Mouse (Mus musculus) forelimb bud, embryonic 11.5 days (tissue): ENCODE measurements at regions not wholly inside any gene's neighbourhood (a gene's known extent, or its start where the extent isn't known, plus 50 kb on each side); places are given as distances from the start of the nearest gene placed in this dataset.

Experiments
- DNase-seq: peaks from one replicate; pipeline ENCODE4 v3.0.0-alpha.2; 2012; ENCODE audit warnings: low read depth, low spot score

DNA sequence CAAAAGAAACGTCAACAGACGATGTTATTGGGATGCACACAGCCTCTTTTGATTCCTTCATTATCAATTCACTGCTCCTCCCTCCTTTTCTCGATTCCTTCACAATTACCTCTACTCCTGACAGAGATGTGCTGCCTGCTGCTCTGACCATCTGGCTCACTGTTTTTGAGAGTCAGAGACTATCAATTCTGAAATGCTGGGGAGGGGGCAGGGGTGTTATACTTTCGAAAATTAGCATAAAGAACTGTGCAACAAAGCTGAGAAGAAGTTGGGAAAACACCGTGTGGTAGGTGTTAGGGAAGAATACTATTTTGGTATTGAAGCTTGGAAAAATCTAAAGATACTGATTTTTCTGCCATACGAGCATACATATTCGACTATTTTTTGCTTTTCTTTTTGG is 96.4 kb downstream of the Nedd1 start:
- DNase-seq, result no peak

DNA sequence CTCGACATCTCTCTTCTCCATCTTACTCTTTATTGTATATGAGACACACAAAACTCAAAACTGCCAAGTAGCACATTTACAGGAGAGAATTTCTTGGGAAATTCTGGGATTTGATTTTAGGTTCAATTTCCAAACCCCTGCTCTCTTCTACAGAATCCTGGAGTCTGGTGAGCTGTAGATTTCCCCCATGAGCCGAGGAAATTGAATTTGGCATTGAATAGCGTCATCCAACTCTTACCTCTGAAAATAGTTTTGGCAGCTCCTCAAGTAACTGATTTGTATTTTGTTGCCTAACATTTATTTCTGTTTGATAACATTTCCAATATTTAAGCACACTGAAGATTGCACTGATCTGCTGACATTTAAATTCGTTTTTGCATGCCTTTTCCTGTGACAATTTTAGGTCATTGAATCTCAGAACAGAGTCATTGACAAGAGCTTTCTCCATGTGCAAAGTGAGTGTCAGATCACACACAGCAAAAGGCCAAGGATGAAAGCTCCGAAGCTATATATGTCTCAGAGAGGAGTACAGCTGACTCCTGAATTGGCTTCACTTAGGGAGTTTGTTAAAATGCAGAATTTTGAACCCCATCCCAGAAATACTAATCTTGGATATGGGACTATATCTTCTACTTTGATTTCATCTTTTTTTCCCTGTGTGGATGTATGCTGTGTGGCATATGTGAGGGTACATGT is 106.4 kb downstream of the Nedd1 start:
- no peak for DNase-seq

DNA sequence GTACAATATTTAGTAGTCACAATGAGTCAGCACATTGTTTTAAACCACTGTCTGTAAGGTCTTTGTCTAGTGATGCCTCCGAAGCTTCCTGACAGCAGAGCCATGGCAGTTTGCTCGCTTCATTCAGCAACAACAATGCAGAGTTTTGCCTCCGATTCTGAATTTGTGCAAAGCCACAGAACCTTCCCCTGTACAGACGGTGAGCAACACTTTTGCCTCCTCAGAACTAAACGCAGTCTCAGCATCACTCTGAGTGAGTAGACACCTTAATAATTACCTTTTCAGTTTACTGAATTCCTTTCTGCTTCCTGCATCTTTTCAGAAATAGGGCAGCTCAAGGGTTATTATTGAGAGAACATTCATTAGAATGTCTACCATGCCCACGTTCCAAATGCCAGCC is 107.9 kb downstream of the Nedd1 start:
- DNase-seq, result no peak

DNA sequence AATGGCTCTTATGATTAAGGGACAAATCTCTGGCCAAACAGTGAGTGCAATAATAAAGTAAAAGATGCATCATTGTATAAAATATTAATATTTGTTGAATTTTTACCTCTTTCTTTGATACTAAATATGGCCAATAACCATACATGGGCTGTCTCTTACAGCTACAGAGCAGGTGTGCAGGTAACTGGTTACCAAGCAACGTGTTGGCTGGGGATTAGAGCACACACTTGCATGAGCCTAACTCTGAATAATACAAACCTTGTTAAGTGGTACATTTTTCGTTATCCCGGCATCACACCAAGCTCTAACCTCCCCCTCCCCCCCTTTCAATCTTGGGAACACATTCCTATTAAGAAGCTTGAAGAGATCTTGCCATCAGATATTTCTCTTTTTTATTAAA is 111.2 kb downstream of the Nedd1 start:
- no peak for DNase-seq

DNA sequence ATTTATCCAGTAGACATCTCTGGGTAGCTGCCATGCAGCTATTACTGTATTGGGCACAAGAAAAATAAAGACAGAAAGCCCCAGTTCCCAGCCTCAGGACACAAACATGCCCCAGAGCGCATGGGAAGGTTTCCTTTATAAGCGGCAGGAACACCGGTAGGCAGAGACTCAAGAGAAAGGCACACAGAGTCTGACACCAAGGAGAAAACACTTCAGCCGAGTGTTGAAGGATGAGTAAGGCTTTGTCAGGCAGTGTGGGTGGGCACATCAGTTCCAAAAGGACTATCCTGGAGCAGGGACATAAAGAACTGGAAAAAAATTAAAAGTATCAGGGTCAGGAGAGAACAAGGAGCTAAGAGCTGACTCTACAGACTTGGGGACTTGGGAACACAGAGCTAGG is 115.5 kb downstream of the Nedd1 start:
- no peak for DNase-seq

DNA sequence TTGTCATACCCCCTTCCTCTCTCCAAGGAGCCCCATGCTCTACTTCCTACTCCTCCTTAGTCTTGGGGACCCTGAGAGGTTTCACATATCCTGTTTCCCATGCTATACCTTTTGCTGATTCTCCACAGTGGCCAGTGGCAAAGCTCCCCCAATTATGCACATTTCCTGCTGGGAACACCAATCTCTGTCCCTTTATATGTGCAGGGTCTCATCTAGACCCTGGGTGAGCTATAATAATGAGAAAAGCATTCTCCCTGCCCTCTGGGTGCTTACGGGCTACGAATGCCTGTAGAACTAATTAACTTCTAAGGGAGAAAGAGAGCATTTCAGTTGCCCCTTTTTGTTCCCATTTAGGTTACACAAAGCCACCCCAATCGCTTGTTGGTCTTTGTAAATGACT is 116.6 kb downstream of the Nedd1 start:
- peak; percentile 60 for DNase-seq

DNA sequence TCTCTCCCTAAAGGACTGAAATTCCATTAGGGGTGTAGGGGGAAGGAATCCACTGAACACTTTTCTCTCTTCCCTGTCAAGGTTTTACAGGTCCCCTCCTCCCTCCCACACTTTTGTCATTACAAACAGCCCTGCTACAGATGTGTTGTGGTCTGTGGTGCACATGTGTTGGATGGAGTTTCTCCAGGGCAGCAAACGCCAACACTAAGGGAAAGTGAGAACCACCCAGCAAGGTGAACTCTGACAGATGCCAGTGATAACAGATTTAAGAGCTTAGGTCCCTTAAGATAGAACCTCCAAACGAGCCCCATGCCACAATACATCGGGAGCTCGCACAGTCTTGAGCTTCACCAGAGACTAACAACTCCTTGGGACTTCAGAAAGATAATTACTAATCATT is 122.1 kb downstream of the Nedd1 start:
- peak; percentile 51 for DNase-seq

DNA sequence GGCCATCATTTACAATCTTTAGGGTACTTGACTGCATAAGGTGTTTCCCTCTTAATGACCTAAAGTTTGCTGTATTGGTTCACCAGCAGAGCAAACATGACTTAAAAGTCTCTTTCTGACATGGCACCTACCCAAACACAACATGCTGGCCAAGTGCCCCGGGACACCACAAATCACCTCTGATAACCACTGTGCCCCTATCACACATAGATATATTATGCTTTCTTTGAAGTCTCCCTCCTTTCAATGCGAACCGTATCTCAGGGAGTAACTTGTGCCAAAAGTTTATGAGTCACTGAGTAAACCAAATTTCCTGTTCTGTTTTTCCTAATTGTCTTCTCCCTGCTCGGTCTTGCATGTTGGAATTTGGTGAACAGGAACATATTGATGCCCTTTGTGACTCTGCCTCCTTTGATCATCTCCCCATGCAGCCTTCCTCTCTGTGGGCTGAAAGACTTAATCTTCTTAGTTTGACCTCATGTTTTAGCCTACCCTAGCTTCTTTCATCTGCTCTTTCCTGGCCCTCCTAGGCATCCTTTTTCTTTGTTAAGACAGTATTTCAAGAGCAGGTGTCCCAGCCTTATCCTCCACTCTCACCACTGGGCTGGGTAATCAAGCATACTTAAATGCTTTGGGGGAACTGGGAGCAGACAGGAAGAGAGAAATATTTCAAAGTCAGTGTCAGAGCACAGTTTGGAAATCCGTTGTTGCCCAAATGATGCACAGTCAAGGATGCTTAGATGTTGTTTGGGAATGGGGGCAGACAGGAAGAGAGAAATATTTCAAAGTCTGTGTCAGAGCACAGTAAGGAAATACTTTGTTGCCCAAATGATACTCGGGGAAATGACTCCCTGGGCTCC is 126.5 kb downstream of the Nedd1 start:
- DNase-seq, result peak; percentile 23

DNA sequence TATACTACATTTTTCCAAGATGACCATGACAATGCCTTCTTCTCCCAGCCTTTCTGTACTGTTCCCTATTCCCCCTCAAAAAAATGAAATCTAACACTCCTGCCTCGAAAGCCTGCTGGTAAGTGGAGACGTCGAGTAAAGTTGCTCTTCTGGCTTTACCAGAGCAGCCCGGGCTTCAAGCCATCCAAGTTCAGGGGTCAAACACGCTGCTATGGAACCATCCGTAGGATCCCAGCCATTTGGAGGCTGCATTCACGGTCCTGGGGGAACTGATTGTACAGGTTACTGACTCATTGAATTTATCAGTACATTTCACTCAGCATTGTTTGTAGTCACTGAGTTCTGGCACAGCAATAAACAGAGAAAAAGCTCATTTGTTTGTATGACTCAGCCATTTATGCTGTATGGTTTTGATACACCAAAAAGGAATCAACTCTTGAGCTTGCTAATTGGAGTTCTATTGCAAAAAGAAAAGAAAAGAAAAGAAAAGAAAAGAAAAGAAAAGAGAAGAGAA is 128.2 kb downstream of the Nedd1 start:
- DNase-seq, result no peak

DNA sequence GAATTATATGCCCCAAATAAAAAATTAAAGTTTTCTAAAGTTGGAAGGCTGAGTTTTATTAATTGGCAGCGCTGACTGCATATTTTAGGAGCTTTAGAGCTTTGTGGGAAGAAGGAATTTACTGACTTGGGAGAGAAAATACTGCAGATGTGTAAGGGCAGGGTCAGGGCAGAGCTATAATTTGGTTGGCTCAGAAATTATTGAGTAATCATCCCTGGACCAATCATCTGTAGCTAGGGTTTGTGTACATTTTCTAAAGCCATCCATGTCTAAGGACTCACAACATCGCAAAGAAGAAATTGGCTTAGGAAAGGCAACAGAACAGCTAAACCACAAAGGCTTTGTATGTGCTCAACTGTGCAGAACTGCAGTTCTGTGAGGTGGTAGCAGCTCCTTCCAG is 143.3 kb downstream of the Nedd1 start:
- DNase-seq, result no peak

DNA sequence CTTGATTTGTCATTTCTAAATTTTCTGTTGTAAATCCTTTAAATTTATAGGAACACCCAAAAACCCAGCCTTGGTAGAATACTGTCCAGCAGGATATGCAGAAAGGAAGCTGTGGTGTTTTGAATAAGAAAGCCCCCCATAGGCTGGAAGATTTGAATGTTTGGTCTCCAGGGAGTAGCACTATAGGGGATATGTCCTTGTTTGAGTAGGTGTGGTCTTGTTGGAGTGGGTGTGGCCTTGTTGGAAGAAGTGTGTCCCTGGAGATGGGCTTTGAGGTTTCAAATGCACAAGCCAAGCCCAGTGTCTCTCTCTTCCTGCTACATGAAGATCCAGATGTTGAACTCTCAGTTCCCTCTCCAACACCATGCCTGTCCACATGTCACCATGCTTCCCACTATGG is 151.7 kb downstream of the Nedd1 start:
- no peak for DNase-seq

DNA sequence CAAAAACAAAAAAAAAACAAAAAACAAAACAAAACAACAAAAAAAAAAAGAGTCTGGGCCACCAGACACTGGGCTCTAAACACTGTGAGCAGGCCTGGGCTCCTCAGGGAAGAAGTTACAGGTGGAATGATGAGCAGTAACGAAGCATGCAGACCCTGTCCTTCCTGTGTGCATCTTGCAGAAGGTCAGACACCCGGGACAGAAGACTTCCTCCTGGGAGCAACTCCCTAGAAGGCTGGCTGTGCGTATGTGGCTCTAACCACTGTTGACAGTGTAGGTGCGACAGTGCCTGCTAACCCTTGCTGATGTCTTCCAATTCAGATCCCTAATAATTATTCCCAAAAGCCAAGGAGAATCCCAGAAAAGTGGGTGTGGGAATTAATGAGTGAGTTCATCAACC is 164.8 kb downstream of the Nedd1 start:
- no peak for DNase-seq

DNA sequence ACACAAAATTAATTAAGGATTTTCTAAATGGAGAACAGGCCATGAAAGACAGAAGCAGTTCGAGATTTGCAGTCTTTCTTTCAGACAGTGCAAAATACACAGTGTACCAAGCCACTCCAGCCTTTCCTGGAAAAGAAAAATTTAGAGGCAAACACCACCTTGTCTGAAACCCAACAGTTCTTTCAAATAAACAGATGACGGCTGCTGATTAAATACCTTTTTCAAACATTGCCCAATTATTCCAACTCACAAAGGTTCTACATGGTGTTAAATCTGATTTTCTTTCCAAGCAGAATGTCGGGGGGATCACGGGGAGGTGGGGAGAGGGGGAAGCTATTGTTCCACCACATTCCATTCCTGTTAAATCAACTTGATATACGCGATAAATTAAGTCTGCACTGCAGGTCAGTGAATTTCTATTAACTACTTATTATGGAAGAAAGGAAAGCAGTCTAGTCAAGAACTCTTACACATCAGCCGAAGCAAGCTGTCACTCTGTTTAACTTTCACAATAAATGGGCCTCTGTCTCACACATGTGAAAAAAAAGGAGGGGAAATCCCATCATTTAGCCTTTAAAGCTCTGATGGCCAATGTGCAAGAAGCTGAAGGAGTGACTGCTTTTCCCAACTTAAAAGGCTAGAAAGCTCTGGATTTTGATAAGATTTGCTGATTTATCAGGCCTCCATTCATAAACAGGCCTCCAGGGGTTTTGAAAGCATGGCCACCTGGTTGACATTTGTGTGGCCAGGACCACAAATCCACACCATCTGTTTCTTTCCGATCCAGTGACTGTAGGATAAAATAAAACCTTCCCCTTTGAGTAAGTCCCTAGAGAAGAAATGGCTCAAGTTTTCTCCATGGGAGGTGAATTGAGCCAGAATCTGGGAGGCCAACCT is 165.4 kb downstream of the Nedd1 start:
- DNase-seq, result peak; percentile 67

DNA sequence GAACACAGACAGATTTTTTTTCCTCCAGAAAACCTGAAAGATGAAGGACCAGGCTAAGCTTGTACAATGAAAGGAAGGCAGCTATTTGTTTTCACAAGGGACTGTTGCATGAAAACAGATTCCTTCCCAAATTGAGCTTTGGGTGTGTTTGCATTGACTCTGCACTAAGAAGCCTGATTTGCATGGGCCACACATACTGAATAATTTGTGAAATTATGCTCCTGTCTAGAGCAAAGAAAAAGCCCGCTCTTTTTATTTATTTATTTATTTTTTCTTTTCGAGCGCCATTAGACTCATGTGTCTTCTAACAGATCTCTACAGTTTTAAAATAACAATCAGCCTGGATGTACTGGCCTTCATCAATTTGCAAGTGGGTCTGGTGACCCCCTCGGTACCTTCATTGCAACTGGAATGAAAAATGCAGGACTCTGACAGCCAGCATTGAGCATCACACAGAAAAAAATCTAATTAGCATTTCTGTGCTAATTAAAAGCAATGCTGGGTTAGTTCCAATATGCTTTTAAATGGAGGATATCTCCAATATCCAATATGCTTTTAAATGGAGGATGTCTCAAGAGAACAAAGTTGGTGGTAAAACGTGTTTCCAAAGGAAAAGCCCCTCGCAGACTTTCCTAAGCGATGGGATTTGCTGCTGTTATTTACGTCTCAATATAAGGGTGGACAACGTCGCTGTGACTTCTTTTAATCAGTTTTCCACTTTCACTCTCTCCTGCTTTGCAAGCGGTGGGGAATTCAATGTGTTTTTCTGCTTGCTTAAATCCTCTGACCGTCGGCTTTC is 166.3 kb downstream of the Nedd1 start:
- no peak for DNase-seq

DNA sequence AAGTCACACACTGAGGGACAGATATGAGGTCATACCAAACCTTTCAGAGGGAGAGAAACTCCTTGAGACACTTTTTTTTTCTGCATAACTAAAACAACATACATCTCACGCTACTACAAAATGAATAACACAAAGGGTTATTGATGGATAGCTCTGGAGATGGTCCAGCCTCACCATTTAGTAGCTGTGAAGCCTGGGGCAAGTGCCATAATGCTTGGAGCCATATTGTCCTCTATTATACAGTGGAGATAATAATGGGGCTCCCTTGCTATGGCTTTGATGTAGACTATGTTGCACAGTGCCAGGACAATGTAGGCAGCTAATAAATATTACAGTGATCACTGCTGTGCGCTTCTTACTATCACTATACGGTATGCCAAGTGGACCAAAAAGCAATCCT is 168.3 kb downstream of the Nedd1 start:
- no peak for DNase-seq

DNA sequence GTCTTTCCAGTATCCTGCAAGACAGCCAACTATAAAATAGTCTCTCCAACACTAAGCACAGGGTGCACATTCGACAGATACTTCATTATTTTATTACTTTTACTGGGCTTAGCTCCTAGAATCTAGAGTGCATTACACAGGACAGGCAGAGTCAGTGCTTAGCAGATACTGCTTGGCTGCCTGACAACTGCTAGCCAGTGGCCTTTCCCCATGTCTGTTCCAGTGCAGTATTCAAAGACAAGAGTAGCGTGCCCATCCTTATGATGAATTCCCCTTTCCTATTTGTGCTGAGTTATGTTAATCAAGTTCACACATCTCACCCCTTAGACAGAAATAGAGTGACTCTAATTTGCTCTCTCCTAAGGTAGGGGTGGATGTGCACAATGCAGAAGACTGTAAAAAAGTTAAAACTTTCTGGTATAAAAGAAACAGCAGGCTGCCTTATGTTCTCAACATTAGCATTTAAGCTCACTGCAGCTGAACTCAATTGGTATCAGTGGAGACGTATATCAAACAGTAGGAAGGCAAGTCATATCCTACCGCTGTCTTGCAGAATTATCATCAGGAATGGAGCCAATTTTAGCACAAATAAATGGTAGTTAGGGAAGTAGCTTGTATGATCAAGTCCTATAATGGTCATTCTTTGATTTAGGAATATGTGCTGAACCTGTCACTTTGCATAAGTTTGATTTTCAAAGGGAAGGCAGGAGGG is 173.2 kb downstream of the Nedd1 start:
- DNase-seq, result no peak

DNA sequence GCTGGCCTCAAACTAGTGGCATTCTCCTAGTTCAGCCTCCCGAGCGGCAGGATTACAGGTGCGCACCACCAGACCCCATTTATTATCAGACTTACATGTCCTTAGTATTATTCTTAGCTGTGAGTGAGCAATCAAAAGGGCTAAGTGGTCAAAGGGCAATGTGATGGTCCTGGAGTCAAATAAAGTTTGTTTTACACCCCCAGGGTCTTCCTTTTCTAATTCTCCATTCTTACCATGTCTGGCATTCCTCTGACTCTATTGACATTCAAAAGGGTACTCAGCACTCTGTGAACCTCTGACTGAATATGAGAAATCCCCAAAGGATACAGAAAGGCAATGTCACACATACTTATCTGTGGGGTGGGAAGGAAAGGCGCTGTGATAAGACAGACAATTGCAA is 183.8 kb downstream of the Nedd1 start:
- DNase-seq, result no peak

DNA sequence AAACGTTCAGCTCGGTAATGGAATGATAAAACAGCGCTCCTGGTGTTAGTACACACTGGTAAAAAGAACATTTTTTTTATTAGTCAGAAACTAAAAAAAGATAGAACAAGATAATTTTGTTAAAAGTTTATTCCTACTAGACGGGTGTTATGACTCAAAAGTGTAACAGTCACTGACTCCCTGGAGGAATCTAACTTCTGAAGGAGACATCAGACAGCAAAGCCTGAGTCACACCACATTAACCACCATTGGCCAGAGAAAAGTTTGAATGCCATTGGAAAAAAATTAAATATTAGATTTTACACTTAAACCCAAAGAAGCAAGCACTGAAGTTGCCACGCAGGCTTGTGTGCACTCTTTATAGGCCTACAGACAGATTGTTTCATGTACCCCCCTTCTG is 205.3 kb downstream of the Nedd1 start:
- no peak for DNase-seq

DNA sequence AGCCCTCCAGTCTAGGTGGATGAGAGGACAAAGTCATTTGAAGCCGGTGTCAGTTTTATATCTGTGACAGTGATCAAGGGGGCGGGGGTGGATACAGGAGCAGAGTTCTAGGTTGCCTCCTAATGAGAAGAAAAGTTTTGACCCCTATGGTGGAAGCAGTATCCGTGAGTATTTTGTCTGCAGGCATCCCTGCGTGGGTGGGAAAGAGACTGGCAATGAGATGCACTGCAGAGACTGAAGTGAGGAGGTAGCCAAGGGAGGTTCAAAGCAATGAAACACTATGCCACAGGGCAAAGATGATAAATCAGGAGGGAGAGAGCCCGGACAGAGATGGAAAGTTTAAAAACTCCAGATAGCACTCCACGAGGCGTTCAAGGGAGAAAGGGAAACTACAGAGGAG is 210.5 kb downstream of the Nedd1 start:
- DNase-seq, result no peak

DNA sequence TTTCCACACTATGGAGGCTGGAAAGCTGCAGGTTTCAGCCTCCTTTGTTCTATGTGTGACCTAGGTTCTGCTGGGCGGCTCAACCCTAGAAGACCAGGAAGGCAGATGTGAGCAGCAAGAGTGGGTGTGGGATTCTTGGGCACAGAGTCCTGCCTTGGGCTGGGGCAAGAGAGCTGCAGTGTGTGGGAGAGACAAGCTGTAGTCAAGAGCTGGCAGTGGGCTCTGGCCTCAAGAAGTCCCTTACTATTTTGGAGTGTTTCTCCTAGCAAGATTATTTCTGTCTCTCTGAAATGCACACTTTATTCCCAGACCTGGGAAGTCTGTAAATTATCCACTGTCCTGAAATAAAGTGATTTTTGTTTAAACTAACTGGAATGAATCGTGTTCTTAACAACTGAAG is 211.5 kb downstream of the Nedd1 start:
- DNase-seq, result no peak

DNA sequence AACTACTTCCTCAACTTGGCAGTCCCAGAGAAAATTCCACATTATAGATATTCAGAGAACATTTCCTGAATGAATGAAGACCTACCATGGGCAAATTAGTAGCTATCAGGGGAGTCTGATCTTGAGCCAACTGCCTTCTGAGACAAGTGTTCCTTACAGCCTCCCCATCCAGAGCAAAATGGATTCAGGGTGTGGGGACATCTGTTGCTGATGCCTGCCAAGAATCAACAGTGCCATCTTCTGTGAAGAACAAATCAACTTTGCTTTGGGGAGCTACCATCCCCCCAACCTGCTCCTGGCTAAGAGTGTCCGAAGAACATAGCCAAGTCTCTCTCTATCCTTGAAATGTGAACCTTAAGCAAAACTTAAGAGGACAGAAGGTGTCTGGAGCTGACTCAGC is 217.9 kb downstream of the Nedd1 start:
- no peak for DNase-seq
